Comparison of ENCODE assay signal across 15 mouse cellular contexts in genomic region chr5:116539360-116539759, GRCm38 (mm10). TPM values are rescaled to one million over a fixed set of nuclear protein-coding genes. Genes with fewer than 3 reads are reported as not detected.
DNase-seq lines count a peak whose midpoint lies in the region; ATAC-seq and TF ChIP-seq lines count a peak whose summit lies in the region.
"Had no signal": no experiment of that assay in that cellular context is flagged by ENCODE, and none has a peak within 500 bp of the region (broad histone marks: within the 10 kb centered on the region; RNA-seq: fewer than 3 reads in every experiment).

No protein-coding gene starts in this region.

- intact Hi-C loops in heart, adult 2 months (cut with DNase I) = no loop called here

- H3K9ac ChIP-seq in heart, embryonic 13.5 days = peak overlapping the region; percentile 24; the same call in 1 of the 2 replicates
- no peak overlapping the region for H3K9ac ChIP-seq in heart, adult 2 months (ENCODE audit: low read depth, low read length)
- H3K9ac ChIP-seq in forebrain, embryonic 13.5 days = no peak overlapping the region
- H3K9ac ChIP-seq in hindbrain, embryonic 11.5 days (ENCODE audit: low read depth, low read length) = no peak overlapping the region
- H3K9ac ChIP-seq in midbrain, embryonic 15.5 days = no peak overlapping the region
- H3K9ac ChIP-seq: lung, embryonic 14.5 days had no signal

- peak overlapping the region; percentile 49 for H3K4me2 ChIP-seq in heart, embryonic 13.5 days
- H3K4me2 ChIP-seq in forebrain, embryonic 13.5 days = no peak overlapping the region
- H3K4me2 ChIP-seq in hindbrain, embryonic 11.5 days (replicated peaks; ENCODE audit: low read depth, low read length) = no peak overlapping the region
- H3K4me2 ChIP-seq in midbrain, embryonic 15.5 days = peak overlapping the region; percentile 26; the same call in 1 of the 2 replicates
- H3K4me2 ChIP-seq: lung, embryonic 14.5 days had no signal

- H3K79me2 ChIP-seq in heart, adult 2 months (replicated peaks; ENCODE audit: control insufficient read depth, insufficient read depth, low read length) = no peaks in the 10 kb centered on the region

- H3K27me3 ChIP-seq in heart, embryonic 13.5 days (replicated peaks) = no peaks in the 10 kb centered on the region
- no peaks in the 10 kb centered on the region for H3K27me3 ChIP-seq in heart, adult 2 months (ENCODE audit: control insufficient read depth, insufficient read depth, low read length)
- no peaks in the 10 kb centered on the region for H3K27me3 ChIP-seq in forebrain, embryonic 13.5 days
- H3K27me3 ChIP-seq in hindbrain, embryonic 11.5 days (ENCODE audit: control insufficient read depth, insufficient read depth, low read length) = no peaks in the 10 kb centered on the region
- H3K27me3 ChIP-seq in midbrain, embryonic 15.5 days (replicated peaks) = no peaks in the 10 kb centered on the region

- 0 out of 2 replicates have a peak overlapping the region, but pooled peaks have one; percentile 1 for H3K4me3 ChIP-seq in heart, embryonic 13.5 days
- H3K4me3 ChIP-seq in heart, adult 2 months = no peak overlapping the region
- no peak overlapping the region for H3K4me3 ChIP-seq in forebrain, embryonic 13.5 days
- H3K4me3 ChIP-seq in hindbrain, embryonic 11.5 days (ENCODE audit: low read depth, low read length) = no peak overlapping the region
- no peak overlapping the region for H3K4me3 ChIP-seq in midbrain, embryonic 15.5 days

- no peaks in the 10 kb centered on the region for H3K36me3 ChIP-seq in heart, embryonic 13.5 days
- no peaks in the 10 kb centered on the region for H3K36me3 ChIP-seq in heart, adult 2 months (ENCODE audit: control insufficient read depth, insufficient read depth, low read length)
- H3K36me3 ChIP-seq in forebrain, embryonic 13.5 days (ENCODE audit: poor library complexity, severe bottlenecking) = 0 out of 2 replicates have a peak, but pooled peaks cover 3% of the 10 kb centered on the region
- H3K36me3 ChIP-seq in hindbrain, embryonic 11.5 days (ENCODE audit: control insufficient read depth, insufficient read depth, low read length) = no peaks in the 10 kb centered on the region
- no peaks in the 10 kb centered on the region for H3K36me3 ChIP-seq in midbrain, embryonic 15.5 days (replicated peaks)

- H3K9me3 ChIP-seq in heart, embryonic 13.5 days = no peaks in the 10 kb centered on the region; the same call in 1 of the 2 replicates
- 0 out of 2 replicates have a peak, but pooled peaks cover 4% of the 10 kb centered on the region for H3K9me3 ChIP-seq in forebrain, embryonic 13.5 days (replicated peaks)
- H3K9me3 ChIP-seq in hindbrain, embryonic 11.5 days (ENCODE audit: control insufficient read depth, low read length) = no peaks in the 10 kb centered on the region
- no peaks in the 10 kb centered on the region for H3K9me3 ChIP-seq in midbrain, embryonic 15.5 days

- ATAC-seq in heart, embryonic 13.5 days (ENCODE audit: extremely low read depth, insufficient number of reproducible peaks, low FRiP score, low TSS enrichment) = no peak
- no peak for ATAC-seq in forebrain, embryonic 13.5 days
- no peak for ATAC-seq in hindbrain, embryonic 11.5 days (ENCODE audit: low FRiP score)
- 0 out of 2 replicates have a peak, but pooled peaks have one; percentile 54 for ATAC-seq in midbrain, embryonic 15.5 days (replicated peaks)

- no peak for TF ChIP-seq EP300 in heart, adult 2 months (IDR thresholded peaks at IDR 0.05; ENCODE audit: insufficient read depth, low read depth, low read length)

- TF ChIP-seq POLR2A in heart, adult 2 months (IDR thresholded peaks at IDR 0.05; ENCODE audit: insufficient read depth, low read depth, low read length) = no peak

- H3K4me1 ChIP-seq in heart, embryonic 13.5 days = peaks cover 11% of the 10 kb centered on the region
- no peaks in the 10 kb centered on the region for H3K4me1 ChIP-seq in heart, adult 2 months (ENCODE audit: control insufficient read depth, insufficient read depth, low read length)
- peaks cover 19% of the 10 kb centered on the region for H3K4me1 ChIP-seq in forebrain, embryonic 13.5 days
- H3K4me1 ChIP-seq in hindbrain, embryonic 11.5 days (replicated peaks; ENCODE audit: control insufficient read depth, insufficient read depth, low read length) = peaks cover 6% of the 10 kb centered on the region; the same call in 1 of the 2 replicates
- H3K4me1 ChIP-seq in midbrain, embryonic 15.5 days = peaks cover 34% of the 10 kb centered on the region

- 35% methylated on average over 3 of the region's 3 CpGs for WGBS in heart, embryonic 13.5 days
- 18% methylated on average over 3 of the region's 3 CpGs for WGBS in heart, adult 2 months
- 55% methylated on average over 3 of the region's 3 CpGs for WGBS in forebrain, embryonic 13.5 days
- WGBS in hindbrain, embryonic 11.5 days = 57% methylated on average over 3 of the region's 3 CpGs
- WGBS in midbrain, embryonic 15.5 days = 33% methylated on average over 3 of the region's 3 CpGs

- DNase-seq in heart, adult 2 months = no peak
- DNase-seq in hindbrain, embryonic 11.5 days (ENCODE audit: low spot score) = no peak
- DNase-seq in kidney, postnatal 25 days = no peak
- no peak for DNase-seq in urinary bladder, adult 18-20 months (ENCODE audit: low spot score in 2 of 2)
- no peak for DNase-seq in right cerebral cortex, postnatal 4 days
- DNase-seq: cerebellum, adult 18-20 months; gastrocnemius, postnatal 10 days; kidney, postnatal 4 days; lung, embryonic 14.5 days had no signal

- no peak for TF ChIP-seq CTCF in heart, adult 2 months (IDR thresholded peaks at IDR 0.05)

- no peak overlapping the region for H3K27ac ChIP-seq in heart, embryonic 13.5 days (replicated peaks)
- H3K27ac ChIP-seq in heart, adult 2 months = no peak overlapping the region
- H3K27ac ChIP-seq in forebrain, embryonic 13.5 days = peak overlapping the region; percentile 32
- peak overlapping the region; percentile 60 for H3K27ac ChIP-seq in hindbrain, embryonic 11.5 days (ENCODE audit: low read depth, low read length)
- H3K27ac ChIP-seq in midbrain, embryonic 15.5 days = peak overlapping the region; percentile 76
- H3K27ac ChIP-seq: macrophage had no signal

RNA-seq across cellular contexts. Expression of gene Srrm4, which starts 52.3 kb away (rescaled TPM):
- polyA plus RNA-seq in heart, embryonic 13.5 days (2015; fragmentation: Nextera tagmentation; extraction: Ambion mirVana) = 0.90 and 1.5 TPM in 2 replicates
- total RNA-seq in heart, adult 2 months (2021) = 10 to 100 TPM in 1 of 2 experiments, 1 to 10 TPM in 1; 9.3 to 12.2 TPM
- 7.1 and 7.7 TPM in 2 replicates for polyA plus RNA-seq in heart, adult 2 months (2012; rRNA removed)
- polyA plus RNA-seq in forebrain, embryonic 13.5 days (2015; fragmentation: Nextera tagmentation; extraction: Ambion mirVana) = 26.3 and 28.5 TPM in 2 replicates
- 24.8 and 32.0 TPM in 2 replicates for polyA plus RNA-seq in hindbrain, embryonic 11.5 days (2014; fragmentation: Nextera tagmentation; extraction: Ambion mirVana)
- 19.3 and 20.0 TPM in 2 replicates for polyA plus RNA-seq in midbrain, embryonic 15.5 days (2015; fragmentation: Nextera tagmentation; extraction: Ambion mirVana)
- total RNA-seq: common myeloid progenitor, adult 5-6 weeks; hematopoietic stem cell, adult 5-6 weeks had no signal
- polyA plus RNA-seq: macrophage had no signal

Comparison
In these comparisons a context has a peak if more than half of its experiments do, and no peak if none do; other contexts are left out.
1. H3K27ac ChIP-seq: peak in forebrain, embryonic 13.5 days (single experiment), hindbrain, embryonic 11.5 days (single experiment) and midbrain, embryonic 15.5 days (single experiment); none in heart, embryonic 13.5 days (single experiment) and heart, adult 2 months (single experiment).
2. H3K4me2 ChIP-seq: peak in heart, embryonic 13.5 days (single experiment) and midbrain, embryonic 15.5 days (single experiment); none in forebrain, embryonic 13.5 days (single experiment) and hindbrain, embryonic 11.5 days (single experiment).